Mouse (Mus musculus) megakaryocyte, embryonic 14.5 days (primary cell): ENCODE data around the gene Tmc5. TPM values are rescaled to one million over a fixed set of nuclear protein-coding genes. Genes with fewer than 3 reads are reported as not detected.

ENCODE experiments used
- H3K27me3 ChIP-seq: replicated peaks from 2 replicates; pipeline ENCODE3; 2012; ENCODE audit warnings: inconsistent platforms
- H3K36me3 ChIP-seq: replicated peaks from 2 replicates; pipeline ENCODE3; 2012; ENCODE audit warnings: low read length, inconsistent platforms, mixed read lengths
- H3K4me1 ChIP-seq: 2 replicates; pipeline ENCODE4 v1.6.1; 2012; ENCODE audit warnings: inconsistent platforms
- H3K4me3 ChIP-seq: replicated peaks from 2 replicates; pipeline ENCODE3; 2012; ENCODE audit warnings: moderate library complexity, mild to moderate bottlenecking, inconsistent platforms
- H3K9me3 ChIP-seq: 2 replicates; pipeline ENCODE4 v1.6.1; 2012; ENCODE audit warnings: inconsistent platforms
- FLI1 ChIP-seq: IDR thresholded peaks from 2 replicates; pipeline ENCODE4 v1.6.1; 2012; ENCODE audit warnings: low read length, inconsistent platforms, mixed read lengths
- GATA1 ChIP-seq: IDR thresholded peaks from 3 replicates; pipeline ENCODE4 v1.6.1; 2012; ENCODE audit warnings: mixed read lengths, low read length, inconsistent platforms, borderline replicate concordance
- polyA plus RNA-seq: library from polyadenylated mRNA; stranded (reverse); fragments of >175 nt; gene quantifications from 2 replicates; pipeline ENCODE4 v1.2.3, GENCODE M21; 2012; ENCODE audit warnings: low replicate concordance; ENCODE audit not compliant: insufficient read depth

Tmc5 gene
- polyA plus RNA-seq, 1 experiment: 0.17 TPM

DNA sequence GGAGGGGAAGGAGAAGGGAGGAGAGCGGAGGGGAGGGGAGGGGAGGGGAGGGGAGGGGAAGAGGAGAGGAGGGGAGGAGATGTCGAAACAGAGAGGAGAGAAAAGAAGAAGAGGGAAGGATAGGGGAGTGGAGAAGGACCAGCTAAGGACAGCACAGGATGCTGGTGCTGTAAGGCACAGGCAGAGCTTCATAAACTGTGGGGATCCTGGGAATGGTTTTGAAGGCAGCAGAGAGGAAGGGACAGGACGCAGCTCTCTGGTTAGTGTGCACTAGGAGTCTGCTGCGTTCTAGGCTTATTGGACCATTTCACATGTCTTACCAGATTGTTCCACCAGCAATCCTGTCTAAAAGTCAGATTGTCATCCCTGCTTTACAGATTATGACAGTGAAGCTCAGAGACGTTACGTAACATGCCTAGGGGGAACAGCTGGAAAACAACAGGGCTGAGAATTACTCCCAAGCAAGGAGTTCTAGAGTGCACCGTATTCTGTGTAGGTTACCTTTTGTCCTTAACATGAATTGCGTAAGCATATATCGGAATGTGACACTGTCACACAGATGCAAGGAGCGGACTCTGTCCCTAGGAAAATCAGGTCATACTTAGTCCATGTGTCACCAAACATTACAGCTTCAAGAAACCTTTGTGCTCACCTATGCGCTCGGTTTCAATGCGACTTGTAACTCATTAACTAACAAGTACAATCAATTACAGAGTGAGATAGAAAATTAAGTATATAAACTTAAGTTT is 30.6 kb downstream of the Tmc5 start:
- Histone ChIP-seq H3K4me1 (no peaks in the 10 kb centered on the region), H3K4me3 (no peak overlapping the region), H3K27me3 (peaks cover 3% of the 10 kb centered on the region), H3K36me3 (no peaks in the 10 kb centered on the region), H3K9me3 (no peaks in the 10 kb centered on the region)
- no peak for TF ChIP-seq GATA1
- TF ChIP-seq FLI1: no peak

DNA sequence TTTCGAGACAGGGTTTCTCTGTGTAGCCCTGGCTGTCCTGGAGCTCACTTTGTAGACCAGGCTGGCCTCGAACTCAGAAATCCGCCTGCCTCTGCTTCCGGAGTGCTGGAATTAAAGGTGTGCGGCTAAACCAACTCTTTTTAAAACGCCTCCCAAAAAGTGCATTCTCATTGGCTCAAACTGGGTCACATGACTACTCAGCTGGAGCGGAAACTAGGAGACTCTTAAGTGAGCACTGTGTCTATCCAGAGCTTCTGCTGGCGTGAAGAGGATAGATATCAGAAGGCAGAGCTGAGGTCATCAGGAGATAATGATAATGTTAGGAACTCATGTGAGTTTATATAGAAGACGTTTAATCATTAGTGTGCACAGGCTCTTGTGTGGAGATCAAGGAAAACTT is 36.0 kb downstream of the Tmc5 start:
- Histone ChIP-seq H3K9me3 (0 out of 2 replicates have a peak, but pooled peaks cover 5% of the 10 kb centered on the region), H3K27me3 (no peaks in the 10 kb centered on the region), H3K4me1 (no peaks in the 10 kb centered on the region), H3K36me3 (no peaks in the 10 kb centered on the region), H3K4me3 (no peak overlapping the region)
- TF ChIP-seq FLI1 (no peak), GATA1 (no peak)

DNA sequence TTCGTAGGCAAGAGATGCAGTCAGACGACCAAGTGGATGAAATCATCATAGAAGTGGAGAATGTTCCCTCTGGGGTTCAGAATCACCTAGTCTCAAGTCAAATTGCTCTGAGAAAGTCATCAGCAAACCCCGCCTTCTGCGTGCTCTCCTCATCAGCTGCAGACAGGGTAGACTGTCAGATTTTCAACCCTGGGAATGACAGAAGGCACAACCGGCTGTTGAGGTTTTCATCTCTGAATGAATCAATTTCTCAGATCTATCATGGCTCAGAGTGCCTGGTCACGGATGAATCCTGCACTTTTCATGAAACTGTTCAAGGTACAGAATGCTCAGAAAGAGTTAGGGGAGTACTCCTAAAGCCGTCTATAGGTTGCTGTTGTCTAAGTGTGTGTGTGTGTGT is 36.9 kb downstream of the Tmc5 start:
- H3K27me3 ChIP-seq: no peaks in the 10 kb centered on the region
- no peak overlapping the region for H3K4me3 ChIP-seq
- 0 out of 2 replicates have a peak, but pooled peaks cover 5% of the 10 kb centered on the region for H3K9me3 ChIP-seq
- no peaks in the 10 kb centered on the region for H3K4me1 ChIP-seq
- H3K36me3 ChIP-seq: no peaks in the 10 kb centered on the region
- TF ChIP-seq GATA1: no peak
- TF ChIP-seq FLI1: no peak

DNA sequence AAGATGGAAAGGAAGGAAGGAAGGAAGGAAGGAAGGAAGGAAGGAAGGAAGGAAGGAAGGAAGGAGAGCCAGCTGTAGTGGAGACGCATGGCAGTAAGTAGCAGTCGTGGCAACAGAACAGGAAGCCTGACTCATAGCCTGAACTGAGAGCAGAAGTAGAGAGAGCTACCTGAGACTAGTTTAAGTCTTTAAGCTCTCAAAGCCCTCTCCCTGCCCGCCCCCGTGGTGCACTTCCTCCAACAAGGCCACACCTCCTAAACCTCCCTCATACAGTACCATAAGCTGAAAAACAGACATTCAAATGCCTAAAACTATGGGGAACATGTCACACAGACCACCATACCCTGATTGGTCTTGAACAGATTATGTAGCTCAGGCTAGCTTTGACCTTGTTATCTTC is 40.4 kb downstream of the Tmc5 start:
- H3K9me3 ChIP-seq: peaks cover 18% of the 10 kb centered on the region
- no peak overlapping the region for H3K4me3 ChIP-seq
- H3K4me1 ChIP-seq: no peaks in the 10 kb centered on the region
- no peaks in the 10 kb centered on the region for H3K27me3 ChIP-seq
- no peaks in the 10 kb centered on the region for H3K36me3 ChIP-seq
- no peak for TF ChIP-seq FLI1
- TF ChIP-seq GATA1: no peak

DNA sequence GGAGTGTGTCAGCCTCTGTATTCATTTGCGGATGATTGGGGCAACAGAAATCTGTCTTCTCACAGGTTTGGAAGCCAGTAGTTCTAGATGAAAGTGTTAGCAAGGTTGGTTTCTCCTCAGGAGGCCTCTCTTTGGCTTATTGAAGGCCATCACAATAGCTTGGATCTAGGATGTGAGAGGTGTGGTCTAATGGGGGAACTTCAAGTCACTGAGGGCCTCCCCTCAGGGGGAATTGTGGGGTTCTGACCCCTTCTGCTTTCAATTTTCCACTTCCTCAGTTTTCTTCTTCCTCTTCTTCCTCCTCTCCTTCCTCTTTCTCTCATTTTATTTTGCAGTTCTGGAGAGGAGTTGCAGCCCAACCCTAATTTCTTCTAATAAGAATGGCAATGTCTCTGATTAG is 49.1 kb downstream of the Tmc5 start:
- no peaks in the 10 kb centered on the region for H3K4me1 ChIP-seq
- no peak overlapping the region for H3K4me3 ChIP-seq
- TF ChIP-seq GATA1 (no peak), FLI1 (no peak)
- peaks cover 13% of the 10 kb centered on the region for H3K9me3 ChIP-seq
- H3K36me3 ChIP-seq: no peaks in the 10 kb centered on the region
- peaks cover 2% of the 10 kb centered on the region for H3K27me3 ChIP-seq

DNA sequence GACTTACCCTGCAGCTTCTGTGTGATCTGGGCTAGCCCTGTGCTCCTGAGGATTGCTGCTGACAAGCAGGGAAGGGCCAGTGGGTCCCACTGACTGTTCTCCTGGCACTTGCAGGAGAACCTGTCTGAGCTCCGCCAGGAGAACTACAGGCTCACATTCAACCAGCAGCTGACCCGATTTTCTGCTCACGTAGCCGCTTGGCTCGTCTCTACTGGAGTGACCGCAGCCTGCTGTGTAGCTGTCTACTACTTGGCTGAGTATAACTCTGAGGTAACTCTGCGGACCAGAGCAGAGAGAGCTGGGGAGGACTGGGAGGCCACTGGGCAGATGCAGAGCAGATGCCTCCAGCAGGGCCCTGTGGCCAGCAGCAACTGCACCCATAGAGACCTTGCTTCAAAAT is 52.2 kb downstream of the Tmc5 start:
- Histone ChIP-seq H3K36me3 (no peaks in the 10 kb centered on the region), H3K4me1 (peaks cover 4% of the 10 kb centered on the region; the same call in 1 of the 2 replicates), H3K9me3 (no peaks in the 10 kb centered on the region), H3K27me3 (peaks cover 4% of the 10 kb centered on the region), H3K4me3 (no peak overlapping the region)
- TF ChIP-seq FLI1 (no peak), GATA1 (no peak)

DNA sequence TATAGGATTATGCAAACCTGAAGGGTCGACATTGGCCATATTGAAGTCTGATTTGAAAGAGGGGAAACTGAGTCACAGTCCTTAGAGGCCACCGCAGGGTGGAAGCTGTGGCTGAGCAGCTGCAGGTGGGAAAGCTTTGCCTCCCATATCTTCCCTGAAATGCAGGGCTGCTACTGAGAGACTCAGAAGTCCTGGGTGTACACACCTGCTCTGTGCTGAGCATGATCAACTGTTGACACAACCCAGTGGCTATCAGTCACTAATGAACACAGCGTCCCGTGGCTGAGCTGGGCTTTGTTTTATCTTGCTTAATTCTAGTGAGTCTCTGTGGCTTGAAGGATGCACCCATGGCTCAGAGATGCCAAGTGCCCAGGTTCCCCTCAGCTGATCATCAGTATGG is 53.0 kb downstream of the Tmc5 start:
- Histone ChIP-seq H3K27me3 (peaks cover 4% of the 10 kb centered on the region), H3K4me1 (peaks cover 4% of the 10 kb centered on the region; the same call in 1 of the 2 replicates), H3K9me3 (no peaks in the 10 kb centered on the region), H3K36me3 (no peaks in the 10 kb centered on the region), H3K4me3 (no peak overlapping the region)
- no peak for TF ChIP-seq FLI1
- TF ChIP-seq GATA1: no peak

DNA sequence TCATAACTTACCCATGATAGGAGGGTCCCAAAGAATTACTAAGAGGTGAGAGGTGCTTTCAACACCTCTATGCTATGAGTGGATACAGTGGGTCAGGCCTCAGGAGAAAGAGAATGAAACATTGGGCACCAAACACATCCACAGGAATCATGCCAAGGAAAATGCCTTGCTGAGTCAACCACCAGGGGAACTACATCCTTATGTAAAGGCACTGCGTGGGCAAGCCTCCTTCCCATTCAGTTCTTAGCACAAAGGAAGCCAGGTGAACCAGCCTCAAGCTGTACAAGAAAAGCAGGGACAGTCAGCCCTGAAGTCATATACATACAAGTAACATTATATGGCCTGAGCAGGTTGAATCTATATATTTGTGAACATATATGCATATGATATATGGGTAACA is 53.8 kb downstream of the Tmc5 start:
- H3K4me1 ChIP-seq: peaks cover 4% of the 10 kb centered on the region; the same call in 1 of the 2 replicates
- no peak overlapping the region for H3K4me3 ChIP-seq
- H3K36me3 ChIP-seq: no peaks in the 10 kb centered on the region
- no peaks in the 10 kb centered on the region for H3K9me3 ChIP-seq
- TF ChIP-seq GATA1 (no peak), FLI1 (no peak)
- peaks cover 4% of the 10 kb centered on the region for H3K27me3 ChIP-seq

DNA sequence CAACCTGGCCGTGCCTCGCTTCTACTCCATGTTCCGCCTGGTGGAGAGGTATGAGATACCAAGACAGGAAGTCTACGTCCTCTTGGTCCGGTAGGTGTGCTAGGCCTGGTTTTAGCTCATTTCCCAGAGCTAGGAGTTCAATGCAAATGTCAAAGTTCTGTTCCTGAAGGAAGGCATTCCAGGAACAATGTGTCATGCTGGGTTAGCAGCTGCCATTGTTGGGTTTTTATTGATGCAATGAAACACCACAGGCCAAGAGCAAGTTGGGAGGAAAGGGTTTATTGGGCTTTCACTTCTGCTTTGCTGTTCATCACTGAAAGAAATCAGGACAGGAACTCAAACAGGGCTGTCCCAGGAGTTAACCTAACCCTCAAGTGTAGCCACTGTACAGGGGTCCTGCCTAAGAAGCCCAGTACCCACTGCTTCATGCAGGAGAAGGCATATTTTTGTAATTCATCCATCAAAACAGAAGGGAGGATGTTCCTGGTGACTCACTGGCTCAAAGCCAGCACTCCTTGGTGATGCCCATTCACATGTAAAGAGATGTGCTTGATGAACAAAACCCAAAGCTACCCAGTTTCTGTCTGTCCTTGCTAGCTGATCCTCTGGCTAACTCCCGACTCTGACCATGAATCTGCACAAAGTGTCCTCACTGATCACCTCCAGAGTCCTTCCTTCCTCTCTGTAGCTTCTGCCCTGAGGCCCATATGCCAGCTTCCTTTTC is 55.6 kb downstream of the Tmc5 start:
- Histone ChIP-seq H3K36me3 (no peaks in the 10 kb centered on the region), H3K4me1 (peaks cover 7% of the 10 kb centered on the region; the same call in 1 of the 2 replicates), H3K4me3 (no peak overlapping the region), H3K27me3 (peaks cover 4% of the 10 kb centered on the region), H3K9me3 (no peaks in the 10 kb centered on the region)
- TF ChIP-seq FLI1 (no peak), GATA1 (no peak)

DNA sequence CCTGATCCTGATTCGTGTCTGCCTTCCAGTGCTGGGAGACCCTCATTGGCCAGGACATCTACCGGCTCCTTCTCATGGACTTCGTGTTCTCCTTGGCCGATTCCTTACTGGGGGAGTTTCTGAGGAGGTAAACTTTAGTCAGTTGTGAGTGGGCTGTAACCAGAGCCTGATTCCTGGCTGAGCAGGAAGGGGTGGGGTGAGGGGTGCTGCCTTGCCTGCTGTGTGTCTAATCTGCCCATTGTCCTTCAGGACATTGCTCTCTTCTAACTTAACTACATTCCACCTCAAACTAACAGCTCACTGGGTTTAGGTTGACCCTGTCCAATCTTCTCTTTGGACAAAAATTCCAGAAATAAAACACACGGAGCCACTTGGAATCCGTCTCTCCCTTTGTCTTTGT is 59.6 kb downstream of the Tmc5 start:
- no peak for TF ChIP-seq FLI1
- TF ChIP-seq GATA1: no peak
- no peak overlapping the region for H3K4me3 ChIP-seq
- H3K9me3 ChIP-seq: no peaks in the 10 kb centered on the region
- peaks cover 2% of the 10 kb centered on the region for H3K27me3 ChIP-seq
- H3K36me3 ChIP-seq: no peaks in the 10 kb centered on the region
- peaks cover 7% of the 10 kb centered on the region; the same call in 1 of the 2 replicates for H3K4me1 ChIP-seq
